Mouse (Mus musculus) cerebral cortex, adult 2 months (tissue): ENCODE data around the gene Lifr.

ENCODE experiments used
- WGBS: fragments of 180-500 bp; shearing (Covaris S2); methylation state at CpG from one replicate; pipeline ENCODE4 v1.1.7; 2018; 5-methylcytosine and 5-hydroxymethylcytosine counted together

Lifr gene

GRCm38 (mm10) chr15:7202981-7203380 is 112.6 kb downstream of the Lifr start:
- 94% methylated on average over 5 of the region's 5 CpGs for WGBS

DNA sequence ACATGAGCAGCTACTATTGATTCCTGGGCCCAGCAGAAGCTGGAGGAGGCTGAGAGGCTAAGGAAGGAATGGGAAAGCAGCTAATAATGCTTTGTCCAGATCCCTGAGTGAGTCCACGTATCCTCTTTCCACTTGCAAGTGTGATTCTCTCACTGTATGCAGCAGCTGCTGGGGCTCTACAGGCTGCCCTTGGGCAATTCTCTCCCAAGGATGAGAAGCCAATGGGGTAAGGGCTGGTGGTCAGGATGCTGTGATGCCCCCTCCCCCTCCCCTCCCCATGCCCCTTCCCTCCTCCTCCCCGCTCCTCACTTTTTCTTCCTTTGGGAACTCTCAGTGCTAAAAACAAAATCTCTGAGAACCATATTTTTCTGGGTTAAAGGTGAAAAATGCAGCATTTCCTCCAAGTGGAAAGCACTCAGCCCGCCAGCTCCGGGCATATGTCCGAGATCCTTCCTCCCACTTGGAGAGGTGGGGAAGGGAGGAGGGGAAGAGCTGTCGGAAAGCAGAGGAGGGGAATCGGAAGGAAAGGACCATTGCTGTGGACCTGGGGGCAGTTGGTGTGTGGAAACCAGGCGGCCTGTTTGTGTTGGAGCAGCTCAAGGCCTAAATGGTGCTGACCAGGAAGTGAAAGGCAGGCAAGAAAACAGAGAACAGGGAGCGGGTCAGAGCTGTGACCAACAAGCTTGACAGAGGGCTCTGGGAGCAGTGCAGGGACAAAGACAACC is 113.4 kb downstream of the Lifr start:
- WGBS = 59% methylated on average over 9 of the region's 9 CpGs

DNA sequence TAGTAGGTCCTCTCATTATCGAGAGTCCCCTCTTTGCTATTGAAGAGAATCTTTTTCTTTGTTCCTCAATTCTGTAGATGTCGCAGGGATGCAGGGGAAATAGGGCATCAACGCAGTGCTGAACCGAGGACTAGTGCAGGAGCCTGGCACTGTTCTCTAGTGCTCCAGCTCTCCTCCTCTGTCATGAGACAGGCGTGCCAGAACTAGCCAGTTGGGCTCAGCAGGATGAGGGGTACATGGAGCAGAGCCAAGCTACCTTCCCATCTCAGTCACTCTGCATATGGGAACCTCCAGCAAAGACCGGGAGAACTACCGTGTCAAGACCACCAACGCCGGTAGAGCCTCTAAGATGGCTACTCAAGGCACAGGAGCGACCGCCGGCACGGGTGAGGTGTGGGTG is 114.5 kb downstream of the Lifr start:
- 83% methylated on average over 13 of the region's 13 CpGs for WGBS

DNA sequence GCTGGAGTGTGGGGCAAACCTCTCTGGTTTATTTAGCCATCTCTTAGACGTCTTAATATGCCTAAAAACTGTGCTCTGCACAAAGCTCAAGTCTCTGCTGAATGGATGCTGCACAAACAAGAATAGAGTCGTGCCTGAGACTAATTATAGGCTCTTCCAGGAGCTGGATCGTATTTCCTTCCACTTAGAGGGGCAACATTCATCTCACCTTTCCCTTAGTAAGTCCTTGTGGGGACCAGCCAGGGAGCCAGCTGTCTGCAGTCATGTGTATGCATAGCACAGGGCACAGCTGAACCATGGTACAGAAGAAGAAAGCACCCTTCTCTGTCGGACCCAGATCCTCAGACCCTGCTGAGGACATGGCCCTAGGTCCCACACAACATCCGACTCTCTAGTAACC is 115.7 kb downstream of the Lifr start:
- WGBS = 54% methylated on average over 5 of the region's 5 CpGs

- WGBS = 90% methylated on average over 7 of the region's 7 CpGs
These were observed 116.9 kb downstream of the Lifr start for GRCm38 (mm10) chr15:7207292-7207691.

DNA sequence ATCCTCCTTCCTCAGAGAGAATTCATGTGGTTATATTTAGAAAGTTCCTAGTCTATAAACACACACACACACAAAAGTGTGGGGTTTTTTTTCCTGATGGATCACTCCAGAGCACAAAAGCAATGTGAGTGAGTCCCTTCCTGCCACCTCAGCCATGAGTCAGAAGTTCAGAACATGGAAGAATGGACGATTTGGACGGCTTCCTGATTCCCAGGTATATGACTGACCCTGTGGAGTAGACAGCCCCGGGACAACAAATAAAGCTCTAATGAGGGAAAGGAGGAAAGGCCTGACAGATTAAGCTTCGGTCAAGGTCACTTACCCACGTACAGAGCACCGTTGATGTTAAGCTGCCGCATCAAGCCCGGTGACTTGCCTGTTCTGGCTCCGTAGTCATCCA is 117.8 kb downstream of the Lifr start:
- WGBS = 82% methylated on average over 9 of the region's 9 CpGs

DNA sequence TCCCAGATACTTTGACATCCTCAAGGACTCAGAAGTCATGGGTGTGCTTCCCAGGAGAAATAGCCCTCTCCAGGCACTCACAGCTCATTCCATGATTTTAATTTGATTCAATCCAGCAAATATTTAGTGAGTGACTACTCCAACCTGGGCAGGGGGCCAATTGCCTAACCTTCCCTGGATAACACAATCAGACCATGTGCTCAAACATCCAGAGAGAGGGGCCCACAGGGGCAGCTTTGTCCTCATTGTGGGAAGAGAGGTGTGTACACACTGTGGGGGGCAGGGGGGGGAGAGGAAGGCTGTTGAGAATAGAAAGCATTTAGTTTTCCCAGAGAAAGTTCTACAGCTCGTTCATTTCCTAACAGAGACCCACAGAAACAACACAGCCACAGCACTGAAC is 123.3 kb downstream of the Lifr start:
- 13% methylated on average over 1 of the region's 1 CpGs for WGBS

DNA sequence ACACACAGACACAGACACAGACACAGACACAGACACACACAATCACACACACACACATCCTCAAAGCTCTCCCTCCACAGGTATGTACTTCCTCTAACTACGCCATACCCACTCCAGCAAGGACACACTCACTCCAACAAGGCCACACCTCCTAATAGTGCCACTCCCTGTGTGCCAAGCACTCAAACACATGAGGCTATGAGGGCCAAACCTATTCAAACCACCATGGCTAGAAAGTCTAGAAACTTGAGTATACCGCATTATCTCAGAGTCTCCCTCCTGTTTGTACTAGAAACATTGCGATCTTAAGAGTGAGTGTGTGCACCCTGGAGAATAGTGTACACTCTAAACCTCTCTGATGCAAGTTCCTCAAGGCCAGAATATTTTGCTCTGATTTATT is 125.4 kb downstream of the Lifr start:
- 96% methylated on average over 3 of the region's 3 CpGs for WGBS

DNA sequence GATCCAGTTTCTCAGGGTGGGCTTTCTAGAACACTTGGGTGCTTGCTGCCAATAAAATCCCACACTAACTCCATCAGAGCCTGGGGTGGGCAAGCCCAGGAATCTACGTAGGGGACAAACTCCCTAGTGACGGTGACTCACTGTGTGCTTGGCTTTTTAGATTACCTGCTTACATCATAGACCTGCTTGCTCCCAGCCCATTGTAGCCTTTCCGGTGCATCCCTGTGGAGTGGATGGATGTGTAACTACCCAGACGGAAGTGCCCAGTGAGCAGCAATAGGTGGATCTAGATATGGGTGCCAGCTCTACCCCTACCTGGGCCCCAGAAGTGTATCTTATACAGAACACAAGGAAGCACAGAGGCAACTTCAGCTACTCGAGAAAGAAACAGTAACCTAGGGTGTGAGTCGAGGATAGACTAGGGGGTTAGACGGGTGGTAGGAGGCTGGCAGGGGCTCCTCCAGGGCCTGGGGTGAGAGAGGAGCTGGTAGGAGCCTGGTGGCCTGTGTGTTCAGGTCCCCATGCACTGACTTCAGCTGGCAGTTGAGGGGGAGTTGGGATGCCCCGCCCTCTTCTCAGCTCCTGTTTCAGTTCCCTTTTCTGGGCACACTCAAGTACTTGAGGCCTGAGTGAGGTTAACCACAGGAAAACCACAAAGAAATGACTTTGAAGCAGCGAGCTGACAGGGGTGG is 126.3 kb downstream of the Lifr start:
- WGBS = 91% methylated on average over 9 of the region's 9 CpGs

- WGBS = 91% methylated on average over 6 of the region's 6 CpGs
These were observed 126.8 kb downstream of the Lifr start for GRCm38 (mm10) chr15:7217273-7217598.

- WGBS = 74% methylated on average over 11 of the region's 11 CpGs
These were observed 132.4 kb downstream of the Lifr start for GRCm38 (mm10) chr15:7222809-7223208.

DNA sequence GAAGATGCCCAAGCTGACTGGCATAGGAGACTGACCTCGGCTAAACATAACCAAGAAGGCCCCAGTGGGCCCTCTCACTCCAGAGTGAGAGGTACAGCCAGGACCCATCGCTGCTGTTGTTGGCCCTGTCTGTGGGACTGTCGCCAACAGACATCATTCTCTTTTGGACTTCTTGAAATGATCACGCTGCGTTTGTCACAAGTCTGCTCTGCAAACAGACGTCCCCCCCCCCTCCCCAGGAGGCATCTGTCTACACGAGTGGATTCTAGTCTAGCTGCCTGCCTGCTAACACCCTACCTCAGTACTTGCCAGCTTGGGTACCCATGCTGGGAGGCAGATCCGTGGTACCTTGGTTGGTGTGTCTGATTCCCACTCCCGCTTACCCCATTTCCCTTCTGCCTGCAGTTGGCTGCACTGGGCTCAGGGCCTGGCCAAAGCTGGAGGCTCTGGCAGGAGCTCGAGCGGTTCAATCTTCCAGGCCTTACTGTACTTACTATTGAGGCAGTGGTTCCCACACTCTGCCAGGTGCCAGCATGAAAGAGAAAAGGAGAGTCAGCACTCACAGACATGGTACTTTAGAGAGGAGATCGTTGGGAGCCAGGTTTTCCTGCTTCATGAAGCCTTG is 133.8 kb downstream of the Lifr start:
- 62% methylated on average over 12 of the region's 12 CpGs for WGBS

- 2% methylated on average over 5 of the region's 5 CpGs for WGBS
These were observed 135.8 kb downstream of the Lifr start for GRCm38 (mm10) chr15:7226225-7226624.

DNA sequence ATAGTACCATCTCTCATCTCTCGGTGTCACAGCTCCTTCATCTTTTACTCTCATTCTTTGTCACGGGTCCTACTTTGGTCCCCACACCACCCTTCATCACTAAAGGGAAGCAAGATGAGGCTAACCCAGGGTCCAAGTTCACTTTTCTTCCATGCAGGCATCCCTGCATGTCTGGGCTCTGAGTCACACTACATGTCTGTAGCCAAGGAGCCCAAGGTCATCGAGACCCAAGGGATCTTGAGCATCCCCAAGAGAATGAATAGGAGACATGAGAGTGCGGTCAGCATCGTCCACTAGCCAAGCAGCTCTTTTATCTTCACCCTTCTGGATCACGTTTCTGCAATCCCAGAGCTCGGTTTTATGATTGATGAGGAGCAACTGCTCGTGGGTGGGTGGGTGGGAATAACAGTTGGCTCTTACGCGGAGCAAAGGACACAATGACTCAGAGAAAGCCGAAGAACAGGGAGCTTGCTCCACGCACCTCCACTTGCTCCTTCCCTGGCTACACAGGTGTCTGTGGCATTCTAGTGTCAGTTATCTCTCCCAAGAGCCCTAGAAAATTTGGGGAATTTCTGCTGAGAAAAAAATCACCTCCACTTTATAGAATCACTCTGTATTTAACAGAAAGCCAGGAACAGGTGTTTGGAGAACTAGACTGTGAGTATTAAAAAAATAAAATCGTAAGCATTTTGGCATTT is 143.1 kb downstream of the Lifr start:
- WGBS = 67% methylated on average over 13 of the region's 13 CpGs

DNA sequence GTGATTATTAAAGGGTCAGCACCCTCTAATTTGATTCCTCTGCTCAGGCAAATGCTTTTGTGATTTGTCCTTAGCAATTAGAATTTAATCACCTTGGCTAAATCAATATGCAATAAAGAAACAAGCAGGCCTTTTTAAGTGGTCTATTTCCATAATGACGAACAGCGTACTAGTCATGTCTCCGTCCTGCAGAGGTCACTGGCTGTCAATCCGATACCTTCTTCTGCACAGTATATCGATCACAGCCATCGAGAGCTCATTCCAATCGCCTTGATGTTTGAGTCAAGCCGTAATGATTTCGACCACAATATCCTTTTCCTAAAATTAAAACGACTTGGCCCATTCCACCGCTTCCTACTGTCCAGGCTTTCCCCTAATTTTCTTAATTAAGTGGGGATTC is 149.5 kb downstream of the Lifr start:
- WGBS = 87% methylated on average over 11 of the region's 11 CpGs

DNA sequence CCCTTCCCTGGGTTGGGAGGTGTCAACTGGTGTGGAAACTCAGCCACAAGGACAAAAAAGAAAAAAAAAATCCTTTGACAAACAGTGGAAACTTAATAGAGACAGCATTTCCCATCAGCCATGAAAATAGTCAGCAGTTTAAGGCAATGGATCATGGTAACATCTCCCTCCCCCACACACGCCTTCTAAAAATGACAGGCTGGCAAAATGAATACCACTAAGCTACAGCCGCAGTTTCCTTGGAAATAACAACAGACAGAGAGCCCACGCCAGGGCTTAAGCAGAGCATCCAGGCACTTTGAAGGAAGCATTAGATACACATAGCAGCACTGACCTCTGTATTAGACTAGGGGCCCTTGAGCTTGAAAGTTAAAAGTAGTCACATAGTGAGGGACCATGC is 150.5 kb downstream of the Lifr start:
- 58% methylated on average over 3 of the region's 3 CpGs for WGBS

DNA sequence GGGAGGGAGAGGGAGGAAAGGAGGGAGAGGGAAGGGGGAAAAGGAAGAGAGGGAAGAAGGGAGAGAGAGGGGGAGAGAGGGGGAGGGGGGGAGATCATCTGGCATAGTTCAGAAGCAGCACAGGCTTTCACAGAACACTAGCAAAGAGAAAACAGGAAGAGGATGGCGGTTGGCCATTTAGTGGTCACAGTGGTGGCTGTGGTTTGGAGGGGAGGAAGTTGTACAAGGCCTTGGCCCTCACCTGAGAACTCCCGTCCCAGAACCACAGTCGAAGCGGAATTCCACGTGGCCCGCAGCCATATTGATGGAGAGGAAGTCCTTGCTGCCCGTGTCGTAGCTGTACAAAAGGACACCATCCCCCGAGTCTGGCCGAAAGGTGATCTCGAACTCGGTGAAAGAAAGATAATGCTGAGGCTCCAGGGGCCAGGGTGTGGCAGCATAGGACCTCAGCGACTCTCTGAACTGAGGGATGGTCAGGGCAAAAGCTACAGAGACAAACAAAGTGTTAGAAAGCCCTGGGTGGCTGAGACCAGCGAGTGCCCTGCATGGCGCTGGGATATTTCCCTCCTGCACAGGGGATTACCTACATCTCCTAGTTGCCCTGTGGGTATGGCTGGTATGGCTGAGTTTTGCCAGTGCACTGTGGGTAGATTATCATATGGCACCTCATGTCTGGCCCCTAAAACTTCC is 151.9 kb downstream of the Lifr start:
- 88% methylated on average over 15 of the region's 15 CpGs for WGBS
